Mouse (Mus musculus) stomach, embryonic 14.5 days (tissue): ENCODE results near the gene Defb38. TPM values are rescaled to one million over a fixed set of nuclear protein-coding genes. Genes with fewer than 3 reads are reported as not detected.

Experiments used
- ATAC-seq: fragments of 200-750 bp; cut with Nextera tagmentation; 2 replicates; pipeline ENCODE4 v1.8.0; 2017; ENCODE audit warnings: low read depth, moderate TSS enrichment; ENCODE audit not compliant: insufficient number of reproducible peaks, insufficient read depth, low FRiP score
- H3K27ac ChIP-seq: fragments of 300-500 bp; sonication (generic); 2 replicates; pipeline ENCODE4 v1.5.1; 2014; ENCODE audit warnings: mild to moderate bottlenecking, low read length, moderate library complexity, mixed read lengths
- H3K27me3 ChIP-seq: fragments of 300-500 bp; sonication (generic); 2 replicates; pipeline ENCODE4 v1.6.1; 2014; ENCODE audit warnings: low read length, control low read depth, mixed read lengths; ENCODE audit not compliant: control insufficient read depth, insufficient read depth
- H3K36me3 ChIP-seq: fragments of 300-500 bp; sonication (generic); 2 replicates; pipeline ENCODE4 v1.6.1; 2014; ENCODE audit warnings: mild to moderate bottlenecking, control low read depth, low read length, moderate library complexity, mixed read lengths; ENCODE audit not compliant: control insufficient read depth, insufficient read depth
- H3K4me1 ChIP-seq: fragments of 300-500 bp; sonication (generic); 2 replicates; pipeline ENCODE4 v1.6.1; 2014; ENCODE audit warnings: low read length, control low read depth, mixed read lengths; ENCODE audit not compliant: control insufficient read depth, insufficient read depth
- H3K4me2 ChIP-seq: fragments of 300-500 bp; sonication (generic); replicated peaks from 2 replicates; pipeline ENCODE4 v1.6.1; 2014; ENCODE audit warnings: low read depth, low read length, control low read depth
- H3K4me3 ChIP-seq: fragments of 300-500 bp; sonication (generic); 2 replicates; pipeline ENCODE4 v1.5.1; 2014; ENCODE audit warnings: low read depth, low read length, control low read depth
- H3K9ac ChIP-seq: fragments of 300-500 bp; sonication (generic); replicated peaks from 2 replicates; pipeline ENCODE4 v1.6.1; 2014; ENCODE audit warnings: low read depth, mild to moderate bottlenecking, control low read depth, low read length, moderate library complexity, mixed read lengths
- H3K9me3 ChIP-seq: fragments of 300-500 bp; sonication (generic); 2 replicates; pipeline ENCODE4 v1.6.1; 2016; ENCODE audit warnings: low read depth, low read length, control low read depth; ENCODE audit not compliant: control insufficient read depth
- WGBS: fragments of 180-500 bp; shearing (Covaris S2); extraction: QIAGEN DNeasy Blood & Tissue Kit; methylation state at CpG from one replicate; pipeline ENCODE4 v1.1.7; 2014; 5-methylcytosine and 5-hydroxymethylcytosine counted together
- polyA plus RNA-seq: library from polyadenylated mRNA; unstranded; fragments of >200 nt; fragmentation: Nextera tagmentation; extraction: Ambion mirVana; gene quantifications from 2 replicates; pipeline ENCODE4 v1.2.1, GENCODE M21; 2014

The Defb38 gene
- polyA plus RNA-seq, result not detected in 2 replicates

DNA sequence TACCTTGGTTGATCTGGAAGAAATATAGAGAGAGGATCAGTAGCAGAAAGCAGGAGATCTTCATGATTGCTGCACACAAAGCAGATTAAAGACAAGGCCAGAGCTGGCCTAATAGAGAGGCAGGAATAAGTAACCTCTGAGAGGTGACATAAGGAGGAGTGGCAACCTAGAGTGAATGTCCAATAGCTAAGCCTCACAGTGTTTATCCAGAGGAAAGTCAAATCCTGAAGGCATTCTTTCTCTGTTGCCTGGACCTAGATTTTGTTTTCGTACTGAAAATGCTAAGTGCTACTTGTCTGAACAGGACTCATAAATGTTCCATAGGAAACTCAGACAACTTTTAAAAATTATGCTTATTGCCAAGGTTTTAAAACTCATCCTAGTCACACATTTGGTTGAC, at the start of gene Defb38:
Gene Defb38 (minus strand): TSS at position 101 of the 400 bp plus-strand sequence.
- no peak within 1 kb of the TSS for H3K27ac ChIP-seq
- H3K4me1 ChIP-seq, result no peaks in the 10 kb centered on the region
- H3K4me3 ChIP-seq, result no peak within 1 kb of the TSS
- H3K4me2 ChIP-seq, result no peak within 1 kb of the TSS
- no peaks in the 10 kb centered on the region for H3K36me3 ChIP-seq
- 89% methylated on average over 1 of the region's 1 CpGs for WGBS
- H3K27me3 ChIP-seq, result no peaks in the 10 kb centered on the region
- ATAC-seq, result no peak
- no peak within 1 kb of the TSS for H3K9ac ChIP-seq
- H3K9me3 ChIP-seq, result no peaks in the 10 kb centered on the region

DNA sequence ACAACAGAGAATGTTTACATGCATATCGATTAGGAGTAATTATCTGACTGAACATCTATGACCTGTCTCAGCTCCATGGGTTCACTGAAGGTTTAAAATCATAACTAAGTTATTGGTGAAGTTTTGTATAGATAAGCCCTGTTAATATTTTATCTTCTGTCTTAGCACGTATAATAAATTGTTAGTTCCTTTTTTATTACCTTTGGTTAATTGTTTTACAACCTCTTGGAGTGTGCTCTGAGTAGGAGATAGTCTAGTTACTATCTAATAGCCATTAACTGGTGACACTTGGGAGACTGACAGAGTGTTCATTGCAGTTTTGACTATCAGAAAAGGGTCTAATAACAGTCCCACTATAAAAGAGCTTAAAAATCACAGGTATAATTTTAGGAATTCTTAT, 39.6 kb upstream of the Defb38 start:
- Histone ChIP-seq H3K9ac (no peak overlapping the region), H3K9me3 (no peaks in the 10 kb centered on the region), H3K4me1 (no peaks in the 10 kb centered on the region), H3K27me3 (no peaks in the 10 kb centered on the region), H3K4me2 (no peak overlapping the region), H3K27ac (no peak overlapping the region), H3K4me3 (no peak overlapping the region), H3K36me3 (no peaks in the 10 kb centered on the region)
- 73% methylated on average over 2 of the region's 2 CpGs for WGBS
- no peak for ATAC-seq

DNA sequence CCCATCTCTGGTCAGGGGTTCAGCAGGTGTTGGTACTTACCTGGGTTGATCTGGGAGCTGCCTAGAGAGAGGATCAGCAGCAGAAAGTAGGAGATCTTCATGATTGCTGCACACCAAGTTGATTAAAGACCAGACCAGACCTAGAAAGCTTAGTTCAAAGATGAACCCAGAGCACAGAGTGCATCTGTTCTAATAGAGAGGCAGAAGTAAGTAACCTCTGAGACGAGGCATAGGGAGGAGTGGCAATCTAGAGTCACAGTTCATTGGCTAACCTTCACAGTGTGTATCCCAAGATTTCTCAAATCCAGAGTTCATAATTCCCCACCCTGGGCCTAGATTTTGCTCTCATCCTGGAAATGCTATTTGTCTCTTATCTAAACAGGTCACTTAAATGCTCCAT, 38.3 kb upstream of the Defb38 start, which contains the start of gene Defb39:
Gene Defb39 (minus strand): TSS at position 101 of the 400 bp plus-strand sequence.
- no peak within 1 kb of the TSS for H3K27ac ChIP-seq
- H3K36me3 ChIP-seq, result no peaks in the 10 kb centered on the region
- WGBS, result 78% methylated on average over 1 of the region's 1 CpGs
- no peaks in the 10 kb centered on the region for H3K9me3 ChIP-seq
- H3K9ac ChIP-seq, result no peak within 1 kb of the TSS
- no peak within 1 kb of the TSS for H3K4me3 ChIP-seq
- no peaks in the 10 kb centered on the region for H3K27me3 ChIP-seq
- no peak for ATAC-seq
- H3K4me2 ChIP-seq, result no peak within 1 kb of the TSS
- no peaks in the 10 kb centered on the region for H3K4me1 ChIP-seq

DNA sequence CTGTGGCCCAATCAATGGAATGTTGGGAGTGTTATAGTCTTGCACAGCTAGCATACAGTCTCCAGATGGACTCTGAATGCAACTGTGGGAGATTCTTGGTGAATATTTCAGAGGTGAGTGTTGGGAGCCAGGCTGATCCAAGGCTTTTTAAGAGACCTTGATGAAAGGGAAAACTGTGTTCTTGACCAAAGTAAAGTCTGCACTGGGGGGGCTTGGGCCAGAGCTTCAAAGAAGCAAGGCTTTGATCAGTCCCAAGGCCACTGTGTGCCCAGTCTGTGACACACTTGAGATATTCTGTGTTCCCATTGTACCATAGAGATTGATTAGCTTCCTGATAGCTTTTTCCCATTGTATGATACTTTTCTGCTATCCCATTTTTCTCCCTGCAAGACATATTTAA, 36.5 kb upstream of the Defb38 start:
- no peak overlapping the region for H3K4me2 ChIP-seq
- no peak for ATAC-seq
- no peak overlapping the region for H3K9ac ChIP-seq
- no peaks in the 10 kb centered on the region for H3K36me3 ChIP-seq
- no peaks in the 10 kb centered on the region for H3K27me3 ChIP-seq
- H3K27ac ChIP-seq, result no peak overlapping the region
- H3K4me1 ChIP-seq, result no peaks in the 10 kb centered on the region
- no peaks in the 10 kb centered on the region for H3K9me3 ChIP-seq
- no peak overlapping the region for H3K4me3 ChIP-seq

DNA sequence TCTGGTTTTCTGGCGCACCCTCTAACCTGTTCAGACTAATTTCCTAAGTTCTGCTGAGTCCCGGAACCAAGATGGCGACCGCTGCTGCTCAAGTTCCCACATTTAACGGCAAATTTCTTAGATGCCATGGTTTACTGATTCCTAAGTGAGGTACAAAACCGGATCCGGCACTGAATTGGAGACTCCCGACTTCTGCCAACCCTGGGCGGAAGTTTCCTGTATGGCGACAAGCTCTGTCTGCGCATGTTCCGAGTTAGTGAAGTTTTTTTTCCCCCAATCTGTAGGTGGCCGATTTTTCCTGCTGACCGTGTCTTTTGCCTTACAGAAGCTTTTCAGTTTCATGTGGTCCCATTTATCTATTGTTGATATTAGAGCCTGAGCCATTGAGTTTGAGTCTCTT, 18.9 kb upstream of the Defb38 start:
- Histone ChIP-seq H3K4me2 (no peak overlapping the region), H3K9me3 (no peaks in the 10 kb centered on the region), H3K9ac (no peak overlapping the region), H3K36me3 (no peaks in the 10 kb centered on the region), H3K4me3 (no peak overlapping the region), H3K27ac (no peak overlapping the region), H3K4me1 (no peaks in the 10 kb centered on the region), H3K27me3 (no peaks in the 10 kb centered on the region)
- WGBS, result 92% methylated on average over 14 of the region's 14 CpGs
- no peak for ATAC-seq

Other genes starting within 250 kb of the Defb38 start
- gene Defb40, start 48.3 kb downstream of the Defb38 start, polyA plus RNA-seq, result not detected in 2 replicates
- not detected in 2 replicates for gene Defb37, start 35.5 kb downstream of the Defb38 start, polyA plus RNA-seq
- gene Defb39, start 38.2 kb upstream of the Defb38 start, polyA plus RNA-seq, result not detected in 2 replicates
- not detected in 2 replicates for gene Defb12, start 88.3 kb upstream of the Defb38 start, polyA plus RNA-seq
- gene Defb34, start 97.2 kb upstream of the Defb38 start, polyA plus RNA-seq, result not detected in 2 replicates
- gene Gm45826, start 114.2 kb upstream of the Defb38 start, polyA plus RNA-seq, result not detected in 2 replicates
- gene Defb14, start 167.8 kb upstream of the Defb38 start, polyA plus RNA-seq, result not detected in 2 replicates
- gene Defb4, start 172.1 kb upstream of the Defb38 start, polyA plus RNA-seq, result not detected in 2 replicates
- not detected in 2 replicates for gene Defb6, start 198.9 kb upstream of the Defb38 start, polyA plus RNA-seq
- not detected in 2 replicates for gene Defb46, start 213.3 kb upstream of the Defb38 start, polyA plus RNA-seq
- not detected in 2 replicates for gene Defb5, start 221.0 kb upstream of the Defb38 start, polyA plus RNA-seq